Mouse (Mus musculus) intestine, postnatal 0 days (tissue): ENCODE measurements around the gene Zfx. TPM values are rescaled to one million over a fixed set of nuclear protein-coding genes. Genes with fewer than 3 reads are reported as not detected.

ENCODE experiments used
- ATAC-seq: fragments of 200-750 bp; cut with Nextera tagmentation; 2 replicates; pipeline ENCODE4 v1.8.0; 2017; ENCODE audit warnings: mild to moderate bottlenecking, moderate TSS enrichment, moderate library complexity
- H3K27ac ChIP-seq: fragments of 300-500 bp; sonication (generic); 2 replicates; pipeline ENCODE4 v1.5.1; 2014; ENCODE audit warnings: mild to moderate bottlenecking, low read depth, low read length, moderate library complexity
- H3K27me3 ChIP-seq: fragments of 300-500 bp; sonication (generic); replicated peaks from 2 replicates; pipeline ENCODE4 v1.6.1; 2014; ENCODE audit warnings: low read length, mixed read lengths; ENCODE audit not compliant: control insufficient read depth, insufficient read depth
- H3K36me3 ChIP-seq: fragments of 300-500 bp; sonication (generic); 2 replicates; pipeline ENCODE4 v1.6.1; 2014; ENCODE audit warnings: mild to moderate bottlenecking, moderate library complexity; ENCODE audit not compliant: control insufficient read depth, insufficient read depth
- H3K4me1 ChIP-seq: fragments of 300-500 bp; sonication (generic); replicated peaks from 2 replicates; pipeline ENCODE4 v1.6.1; 2014; ENCODE audit warnings: antibody characterized with exemption, low read length, mixed read lengths; ENCODE audit not compliant: control insufficient read depth, insufficient read depth
- H3K4me2 ChIP-seq: fragments of 300-500 bp; sonication (generic); replicated peaks from 2 replicates; pipeline ENCODE4 v1.6.1; 2014; ENCODE audit warnings: low read depth, mild to moderate bottlenecking, moderate library complexity
- H3K4me3 ChIP-seq: fragments of 300-500 bp; sonication (generic); 2 replicates; pipeline ENCODE4 v1.5.1; 2014; ENCODE audit warnings: low read depth, low read length
- H3K9ac ChIP-seq: fragments of 300-500 bp; sonication (generic); 2 replicates; pipeline ENCODE4 v1.6.1; 2014; ENCODE audit warnings: mild to moderate bottlenecking, low read depth, low read length
- H3K9me3 ChIP-seq: fragments of 300-500 bp; sonication (generic); 2 replicates; pipeline ENCODE4 v1.6.1; 2016; ENCODE audit warnings: mixed run types; ENCODE audit not compliant: control insufficient read depth
- CTCF ChIP-seq: sonication (generic); IDR thresholded peaks from 2 replicates; pipeline ENCODE4 v1.5.1; 2016; ENCODE audit warnings: low read depth, mild to moderate bottlenecking, control low read depth, antibody characterized with exemption, moderate library complexity
- WGBS: fragments of 180-500 bp; shearing (Covaris S2); extraction: QIAGEN DNeasy Blood & Tissue Kit; methylation state at CpG from one replicate; pipeline ENCODE4 v1.1.7; 2014; 5-methylcytosine and 5-hydroxymethylcytosine counted together
- polyA plus RNA-seq: library from polyadenylated mRNA; unstranded; fragments of >200 nt; fragmentation: Nextera tagmentation; extraction: Ambion mirVana; gene quantifications from 2 replicates; pipeline ENCODE4 v1.2.1, GENCODE M21; 2015

Zfx gene
- polyA plus RNA-seq, 1 experiment from 2014 or later: 13.8 TPM

GRCm38 (mm10) chrX:94100561-94100960 lies 22.9 kb downstream of the Zfx start:
- H3K36me3 ChIP-seq: no peaks in the 10 kb centered on the region
- no peak overlapping the region for H3K27ac ChIP-seq
- H3K4me2 ChIP-seq: no peak overlapping the region
- no peak for TF ChIP-seq CTCF
- H3K4me3 ChIP-seq: no peak overlapping the region
- H3K4me1 ChIP-seq: no peaks in the 10 kb centered on the region
- WGBS: 79% methylated on average over 1 of the region's 1 CpGs
- no peak for ATAC-seq
- no peaks in the 10 kb centered on the region for H3K27me3 ChIP-seq
- H3K9me3 ChIP-seq: no peaks in the 10 kb centered on the region
- H3K9ac ChIP-seq: no peak overlapping the region

- Histone ChIP-seq H3K9ac (no peak overlapping the region), H3K27me3 (no peaks in the 10 kb centered on the region), H3K27ac (no peak overlapping the region), H3K4me3 (no peak overlapping the region), H3K4me1 (no peaks in the 10 kb centered on the region), H3K36me3 (no peaks in the 10 kb centered on the region), H3K4me2 (no peak overlapping the region), H3K9me3 (no peaks in the 10 kb centered on the region)
- TF ChIP-seq CTCF: no peak
- WGBS: 89% methylated on average over 2 of the region's 2 CpGs
- ATAC-seq: no peak
Observed at GRCm38 (mm10) chrX:94091001-94091400, 32.5 kb downstream of the Zfx start.

- H3K9ac ChIP-seq: no peak overlapping the region
- H3K4me2 ChIP-seq: peak overlapping the region; percentile 17; the same call in 1 of the 2 replicates
- no peaks in the 10 kb centered on the region; the same call in 1 of the 2 replicates for H3K27me3 ChIP-seq
- TF ChIP-seq CTCF: no peak
- no peaks in the 10 kb centered on the region for H3K4me1 ChIP-seq
- no peak for ATAC-seq
- H3K9me3 ChIP-seq: no peaks in the 10 kb centered on the region
- H3K27ac ChIP-seq: no peak overlapping the region
- no peaks in the 10 kb centered on the region for H3K36me3 ChIP-seq
- H3K4me3 ChIP-seq: no peak overlapping the region
- 33% methylated on average over 6 of the region's 6 CpGs for WGBS
Observed at GRCm38 (mm10) chrX:94061246-94061645, 62.3 kb downstream of the Zfx start.

- Histone ChIP-seq H3K9ac (no peak overlapping the region), H3K4me3 (no peak overlapping the region), H3K4me1 (no peaks in the 10 kb centered on the region), H3K9me3 (no peaks in the 10 kb centered on the region), H3K27me3 (no peaks in the 10 kb centered on the region; the same call in 1 of the 2 replicates), H3K4me2 (peak overlapping the region; percentile 17), H3K36me3 (no peaks in the 10 kb centered on the region), H3K27ac (no peak overlapping the region)
- TF ChIP-seq CTCF: no peak
- ATAC-seq: no peak
- WGBS: 56% methylated on average over 8 of the region's 8 CpGs
Observed at GRCm38 (mm10) chrX:94060751-94061150, 62.8 kb downstream of the Zfx start.

GRCm38 (mm10) chrX:94058748-94059147 lies 64.8 kb downstream of the Zfx start:
- 34% methylated on average over 6 of the region's 6 CpGs for WGBS
- no peaks in the 10 kb centered on the region for H3K4me1 ChIP-seq
- no peaks in the 10 kb centered on the region for H3K36me3 ChIP-seq
- no peak overlapping the region for H3K27ac ChIP-seq
- H3K4me2 ChIP-seq: no peak overlapping the region
- H3K9ac ChIP-seq: no peak overlapping the region
- no peaks in the 10 kb centered on the region; the same call in 1 of the 2 replicates for H3K27me3 ChIP-seq
- no peak for TF ChIP-seq CTCF
- no peak overlapping the region for H3K4me3 ChIP-seq
- no peak for ATAC-seq
- no peaks in the 10 kb centered on the region for H3K9me3 ChIP-seq

- Histone ChIP-seq H3K9ac (no peak overlapping the region), H3K4me1 (no peaks in the 10 kb centered on the region), H3K27ac (no peak overlapping the region), H3K36me3 (no peaks in the 10 kb centered on the region), H3K4me3 (no peak overlapping the region), H3K9me3 (no peaks in the 10 kb centered on the region), H3K4me2 (no peak overlapping the region), H3K27me3 (no peaks in the 10 kb centered on the region; the same call in 1 of the 2 replicates)
- no peak for TF ChIP-seq CTCF
- no peak for ATAC-seq
- WGBS: 69% methylated on average over 3 of the region's 3 CpGs
Observed at GRCm38 (mm10) chrX:94049048-94049447, 74.5 kb downstream of the Zfx start.

GRCm38 (mm10) chrX:94048048-94048447 lies 75.5 kb downstream of the Zfx start:
- ATAC-seq: no peak

More at GRCm38 (mm10) chrX:94048048-94048447, 75.5 kb downstream of the Zfx start:
- no peaks in the 10 kb centered on the region for H3K4me1 ChIP-seq
- H3K4me2 ChIP-seq: no peak overlapping the region
- H3K27ac ChIP-seq: no peak overlapping the region
- H3K4me3 ChIP-seq: no peak overlapping the region
- H3K9ac ChIP-seq: no peak overlapping the region
- H3K27me3 ChIP-seq: no peaks in the 10 kb centered on the region; the same call in 1 of the 2 replicates
- 51% methylated on average over 5 of the region's 5 CpGs for WGBS
- no peaks in the 10 kb centered on the region for H3K9me3 ChIP-seq
- no peak for TF ChIP-seq CTCF
- no peaks in the 10 kb centered on the region for H3K36me3 ChIP-seq
